Mouse (Mus musculus) effector memory CD4-positive, alpha-beta T cell, adult 7 months (primary cell): Measurements from ENCODE around the gene Gm10378. TPM values are rescaled to one million over a fixed set of nuclear protein-coding genes. Genes with fewer than 3 reads are reported as not detected.

Experiments
- polyA plus RNA-seq: library from polyadenylated mRNA; unstranded; fragments of 100-300 nt; shearing (Covaris generic); gene quantifications from one replicate; pipeline ENCODE4 v1.2.1, GENCODE M21; 2017

Gene Gm10378
- not detected for polyA plus RNA-seq

DNA sequence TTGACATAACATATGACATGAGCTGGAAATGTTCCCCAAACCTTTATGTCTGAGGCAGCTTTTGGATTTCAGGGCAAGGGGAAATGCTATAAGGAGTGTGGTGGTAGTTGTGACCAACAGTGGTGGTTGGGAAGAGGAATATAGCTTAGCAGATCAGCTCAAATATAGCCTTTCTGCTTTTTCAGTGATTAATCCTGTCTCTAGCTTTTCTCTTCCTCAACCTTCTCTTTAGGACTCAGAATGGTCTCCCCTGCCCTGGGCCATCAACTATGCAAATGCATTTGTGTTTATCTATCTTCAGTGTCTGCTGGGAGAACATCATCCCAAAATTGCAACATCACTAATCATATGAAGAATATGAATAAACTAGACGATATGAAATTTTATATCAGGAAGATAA, at the start of gene Gm10378:
TSS of gene Gm10378 (plus strand) at position 301 of the 400 bp plus-strand sequence.

DNA sequence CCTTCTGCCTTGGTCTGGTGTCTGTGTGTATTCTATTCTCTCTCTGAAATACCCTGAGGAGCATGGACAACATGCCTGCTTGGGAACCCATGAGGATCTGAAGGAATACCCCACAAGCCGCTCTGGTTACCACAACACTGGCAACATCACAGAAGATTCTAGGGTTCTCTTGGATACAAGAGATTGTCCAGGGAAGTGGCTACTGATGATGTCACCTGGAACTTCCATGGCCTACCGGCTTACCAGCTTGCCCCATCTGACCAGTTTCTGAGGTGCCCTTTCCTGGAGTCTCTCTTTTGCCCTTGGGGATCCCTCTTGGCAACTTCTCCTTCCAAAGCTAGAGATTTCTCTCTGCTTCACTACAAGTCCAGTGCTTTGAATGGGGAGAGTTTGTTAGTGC, 13.9 kb upstream of the Gm10378 start, which contains the start of gene Gm3633:
TSS of gene Gm3633 (minus strand) at position 101 of the 400 bp plus-strand sequence.

Other genes starting within 250 kb of the Gm10378 start
- not detected for gene Gm8005, start 216.3 kb upstream of the Gm10378 start, polyA plus RNA-seq
- gene Gm8011, start 192.1 kb upstream of the Gm10378 start, polyA plus RNA-seq: 0.24 TPM
- gene Gm8020, start 153.6 kb upstream of the Gm10378 start, polyA plus RNA-seq: not detected
- gene Gm8024, start 131.7 kb upstream of the Gm10378 start, polyA plus RNA-seq: not detected
- gene Gm17124, start 56.1 kb upstream of the Gm10378 start, polyA plus RNA-seq: not detected
- not detected for gene Gm3633, start 14.0 kb upstream of the Gm10378 start, polyA plus RNA-seq
- gene Gm3015, start 112.9 kb downstream of the Gm10378 start, polyA plus RNA-seq: not detected
- not detected for gene Gm10377, start 142.0 kb downstream of the Gm10378 start, polyA plus RNA-seq
- 0.41 TPM for gene Gm21977, start 197.5 kb downstream of the Gm10378 start, polyA plus RNA-seq